Comparison of ENCODE assay signal across 20 mouse cellular contexts in the genomic region with DNA sequence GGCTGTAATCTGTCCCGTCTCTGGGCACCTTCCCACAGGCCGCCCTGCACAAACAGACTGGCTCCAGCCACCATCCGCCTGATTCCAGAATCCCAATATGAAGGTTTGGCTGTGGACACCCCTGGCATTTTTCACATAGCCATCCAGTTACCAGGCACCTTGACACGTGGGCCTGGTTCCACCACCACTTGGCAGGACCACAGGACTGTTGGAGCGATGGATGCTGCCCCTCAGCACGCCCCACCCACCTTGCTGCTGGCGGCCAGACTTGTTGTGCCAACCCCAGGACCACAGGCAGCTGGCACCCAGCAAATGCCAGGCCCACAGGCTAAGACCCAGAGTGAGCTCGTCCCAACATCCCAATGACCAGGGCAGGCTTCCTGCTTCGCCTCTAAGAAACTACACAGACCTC. TPM values are rescaled to one million over a fixed set of nuclear protein-coding genes. Genes with fewer than 3 reads are reported as not detected.
DNase-seq lines count a peak whose midpoint lies in the region; ATAC-seq and TF ChIP-seq lines count a peak whose summit lies in the region.
"Had no signal": no experiment of that assay in that cellular context is flagged by ENCODE, and none has a peak within 500 bp of the region (broad histone marks: within the 10 kb centered on the region; RNA-seq: fewer than 3 reads in every experiment).

No protein-coding gene starts in this region.

- H3K36me3 ChIP-seq in intestine, postnatal 0 days (ENCODE audit: control insufficient read depth, insufficient read depth), result no peaks in the 10 kb centered on the region

- H3K4me1 ChIP-seq in intestine, postnatal 0 days (replicated peaks; ENCODE audit: control insufficient read depth, insufficient read depth, low read length), result peaks cover 5% of the 10 kb centered on the region

- no peak overlapping the region for H3K9ac ChIP-seq in intestine, postnatal 0 days (ENCODE audit: low read depth, low read length)
- H3K9ac ChIP-seq: liver, embryonic 14.5 days had no signal

- intact Hi-C loops in gastrocnemius, postnatal 36 days (cut with DNase I), result no loop called here

- no peak overlapping the region for H3K4me2 ChIP-seq in intestine, postnatal 0 days (replicated peaks; ENCODE audit: low read depth)
- H3K4me2 ChIP-seq: heart, embryonic 11.5 days had no signal

- H3K27ac ChIP-seq in intestine, postnatal 0 days (ENCODE audit: low read depth, low read length), result no peak overlapping the region
- H3K27ac ChIP-seq: kidney, postnatal 0 days; liver, embryonic 14.5 days had no signal

- DNase-seq in gastrocnemius, postnatal 25 days, result peak; percentile 57
- DNase-seq in gastrocnemius, postnatal 36 days, result no peak
- DNase-seq in kidney, adult 9 months, result peak; percentile 50
- no peak for DNase-seq in kidney, postnatal 4 days
- peak; percentile 51 to 54 for DNase-seq in right cerebral cortex, postnatal 10 days (ENCODE audit: low spot score in 2 of 2)
- DNase-seq in right cerebral cortex, postnatal 36 days (ENCODE audit: low spot score in 2 of 2), result no peak
- DNase-seq: adrenal gland, postnatal 14 days; cerebellum, adult 9-11 months; heart, postnatal 4 days; layer of hippocampus, postnatal 36 days; retina, postnatal 1 day; thymus, postnatal 36 days had no signal

- H3K4me3 ChIP-seq in intestine, postnatal 0 days (ENCODE audit: low read depth, low read length), result no peak overlapping the region

- 86% methylated on average over 9 of the region's 9 CpGs for WGBS in intestine, postnatal 0 days

- H3K9me3 ChIP-seq in intestine, postnatal 0 days (ENCODE audit: control insufficient read depth), result no peaks in the 10 kb centered on the region

- no peak for ATAC-seq in intestine, postnatal 0 days
- ATAC-seq: lung, postnatal 0 days had no signal

- no peak for TF ChIP-seq CTCF in intestine, postnatal 0 days (IDR thresholded peaks at IDR 0.05; ENCODE audit: low read depth)

- no peaks in the 10 kb centered on the region for H3K27me3 ChIP-seq in intestine, postnatal 0 days (replicated peaks; ENCODE audit: control insufficient read depth, insufficient read depth, low read length)

RNA-seq across cellular contexts. Expression of a gene that starts 11.5 kb away (rescaled TPM):
- total RNA-seq in gastrocnemius, postnatal 25 days (2021), result not detected
- not detected for total RNA-seq in gastrocnemius, postnatal 36 days (2021)
- 0.33 and 0.86 TPM in 2 replicates for polyA plus RNA-seq in intestine, postnatal 0 days (2015; fragmentation: Nextera tagmentation; extraction: Ambion mirVana)
- total RNA-seq: adrenal gland, postnatal 14 days; CH12.LX; megakaryocyte-erythroid progenitor cell, adult 5-6 weeks had no signal
- polyA plus RNA-seq: heart, embryonic 11.5 days; kidney, postnatal 0 days; limb, embryonic 11.5 days had no signal

Comparison
In these comparisons a context has a peak if more than half of its experiments do, and no peak if none do; other contexts are left out.
1. DNase-seq: peak in gastrocnemius, postnatal 25 days (single experiment), kidney, adult 9 months (single experiment) and right cerebral cortex, postnatal 10 days (2 of 2); none in gastrocnemius, postnatal 36 days (0 of 2), kidney, postnatal 4 days (0 of 2) and right cerebral cortex, postnatal 36 days (0 of 2).